ENCODE assay signal across 19 mouse cellular contexts in the genomic region with DNA sequence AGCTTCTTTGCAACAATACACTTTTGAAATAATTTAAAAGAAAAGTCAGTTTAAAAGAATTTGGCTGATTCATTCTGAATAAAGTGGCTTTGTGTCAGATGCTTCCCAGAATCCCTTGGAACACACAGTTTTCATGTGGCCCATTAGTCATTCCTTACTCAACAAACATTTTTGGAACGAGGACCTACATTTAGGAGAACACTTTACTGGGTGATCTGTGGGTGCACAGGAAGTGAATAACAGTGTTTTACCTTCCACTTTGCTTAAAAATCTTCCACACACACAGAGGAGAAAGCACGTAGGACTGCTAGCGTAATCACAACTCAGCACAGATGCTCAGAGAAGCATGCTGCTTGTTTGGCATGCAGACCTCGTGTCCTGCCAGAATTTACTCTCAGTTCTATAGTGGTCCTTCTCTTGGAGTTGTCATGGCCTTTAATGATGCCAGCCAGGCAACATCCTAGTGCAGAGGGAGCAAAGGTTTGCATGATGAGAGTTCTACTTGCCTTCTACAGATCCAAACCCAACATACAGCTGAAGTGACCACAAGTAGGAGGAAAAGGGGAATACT. TPM values are rescaled to one million over a fixed set of nuclear protein-coding genes. Genes with fewer than 3 reads are reported as not detected.
A peak's percentile ranks its signal among the peaks of the same experiment; 100 is the strongest.
DNase-seq lines count a peak whose midpoint lies in the region; TF ChIP-seq lines count a peak whose summit lies in the region.
"Had no signal": no experiment of that assay in that cellular context is flagged by ENCODE, and none has a peak within 500 bp of the region (broad histone marks: within the 10 kb centered on the region; RNA-seq: fewer than 3 reads in every experiment).

No protein-coding gene starts in this region.

- peak overlapping the region; percentile 56 for H3K4me2 ChIP-seq in myocyte (ENCODE audit: low read depth)
- H3K4me2 ChIP-seq: kidney, embryonic 15.5 days; liver, embryonic 12.5 days had no signal

- H3K36me3 ChIP-seq in myocyte (ENCODE audit: control insufficient read depth, insufficient read depth), result peaks cover 16% of the 10 kb centered on the region
- no peaks in the 10 kb centered on the region for H3K36me3 ChIP-seq in kidney, adult 2 months (ENCODE audit: control insufficient read depth, insufficient read depth, low read length)
- H3K36me3 ChIP-seq: kidney, embryonic 15.5 days; liver, embryonic 12.5 days had no signal

- 78% methylated on average over 4 of the region's 4 CpGs for WGBS in kidney, adult 2 months

- peak; percentile 33 to 53 for DNase-seq in cerebellum, postnatal 10 days
- no peak for DNase-seq in cerebellum, adult 9-10 months
- peak; percentile 23 to 34 for DNase-seq in left cerebral cortex, adult 18-20 months (ENCODE audit: low spot score in 2 of 2)
- DNase-seq in left cerebral cortex, adult 11 months (ENCODE audit: low spot score), result no peak
- peak; percentile 29 for DNase-seq in adipocyte (ENCODE audit: low spot score)
- DNase-seq in kidney, adult 2 months, result no peak
- no peak for DNase-seq in cerebellum, adult 11 months
- DNase-seq: B cell, adult 2 months; cerebellum, adult 8-10 months; heart, postnatal 4 days had no signal

- no peaks in the 10 kb centered on the region for H3K4me1 ChIP-seq in kidney, adult 2 months (ENCODE audit: control insufficient read depth, insufficient read depth, low read length)

- no peaks in the 10 kb centered on the region for H3K27me3 ChIP-seq in myocyte (ENCODE audit: control insufficient read depth, insufficient read depth, insufficient read length)
- H3K27me3 ChIP-seq in kidney, adult 2 months (replicated peaks; ENCODE audit: control insufficient read depth, insufficient read depth, low read length), result no peaks in the 10 kb centered on the region
- H3K27me3 ChIP-seq: kidney, embryonic 15.5 days; liver, embryonic 12.5 days had no signal

- no peak overlapping the region for H3ac ChIP-seq in myocyte (ENCODE audit: control insufficient read depth, insufficient read length)

- TF ChIP-seq POLR2A in myocyte (IDR thresholded peaks at IDR 0.05; ENCODE audit: insufficient read length, low read depth), result no peak
- no peak for TF ChIP-seq POLR2A in kidney, adult 2 months (IDR thresholded peaks at IDR 0.05; ENCODE audit: low read depth, low read length)

- TF ChIP-seq CTCF in kidney, adult 2 months (conservative IDR thresholded peaks at IDR 0.05; ENCODE audit: insufficient read depth, insufficient read length, low read depth, low read length), result no peak

- H3K79me2 ChIP-seq in myocyte (ENCODE audit: control insufficient read depth, insufficient read depth), result no peaks in the 10 kb centered on the region

- H3K4me3 ChIP-seq in myocyte, result no peak overlapping the region
- no peak overlapping the region for H3K4me3 ChIP-seq in kidney, adult 2 months (ENCODE audit: insufficient read depth, low read depth, low read length)
- H3K4me3 ChIP-seq: kidney, embryonic 15.5 days; liver, embryonic 12.5 days had no signal

- H3K27ac ChIP-seq in kidney, adult 2 months (ENCODE audit: insufficient read depth, low read depth, low read length), result no peak overlapping the region
- H3K27ac ChIP-seq: kidney, embryonic 15.5 days; liver, embryonic 12.5 days had no signal

TF ChIP-seq in myocyte, 11 proteins besides CTCF, POLR2A, EP300 and RAD21:
- TF ChIP-seq POLR2AphosphoS2 (IDR thresholded peaks at IDR 0.05; ENCODE audit: insufficient read length, low read depth) (no peak), USF1 (IDR thresholded peaks at IDR 0.05; ENCODE audit: low read depth) (no peak), MAX (IDR thresholded peaks at IDR 0.05; ENCODE audit: low read depth) (no peak), TCF12 (IDR thresholded peaks at IDR 0.05; ENCODE audit: insufficient read depth, poor library complexity, severe bottlenecking) (no peak), REST (IDR thresholded peaks at IDR 0.05; ENCODE audit: insufficient read depth, insufficient read length) (no peak), TCF3 (IDR thresholded peaks at IDR 0.05; ENCODE audit: insufficient read length, low read depth) (no peak), CEBPB (IDR thresholded peaks at IDR 0.05; ENCODE audit: insufficient read depth, poor library complexity, severe bottlenecking) (no peak), MYOD1 (IDR thresholded peaks at IDR 0.05; ENCODE audit: control insufficient read depth in 1 of 3, insufficient read length in 2 of 3, low read depth in 2 of 3) (no peak), SRF (IDR thresholded peaks at IDR 0.05; ENCODE audit: control insufficient read depth, insufficient read length, low read depth) (no peak), MYOG (IDR thresholded peaks at IDR 0.05; ENCODE audit: control insufficient read depth in 1 of 3, insufficient read depth in 1 of 3, insufficient read length in 2 of 3, low read depth in 2 of 3) (no peak), E2F4 (IDR thresholded peaks at IDR 0.05; ENCODE audit: insufficient read depth) (no peak)

RNA-seq across cellular contexts. Expression of a gene that starts 1.7 kb away (rescaled TPM):
- not detected for total RNA-seq in left cerebral cortex, adult 18-20 months (2021)
- 0.04 TPM for polyA plus RNA-seq in myocyte (2012; fragmentation: generic; extraction: Trizol)
- polyA plus RNA-seq in kidney, adult 2 months (2012; rRNA removed), result not detected in 2 replicates
- total RNA-seq: ES-E14; gastrocnemius, adult 18-20 months; heart, postnatal 4 days; left cerebral cortex, postnatal 36 days; megakaryocyte-erythroid progenitor cell, adult 5-6 weeks; neutrophil, adult 5-6 weeks had no signal
- polyA plus RNA-seq: kidney, embryonic 15.5 days; liver, embryonic 12.5 days; spleen, adult 2 months had no signal

RNA-seq across cellular contexts. Expression of a gene that starts 17.9 kb away (rescaled TPM):
- 1 to 10 TPM; 5.4 to 6.3 TPM for total RNA-seq in left cerebral cortex, adult 18-20 months (2021)
- polyA plus RNA-seq in myocyte (2012; fragmentation: generic; extraction: Trizol), result 18.7 TPM
- 4.5 and 4.6 TPM in 2 replicates for polyA plus RNA-seq in kidney, adult 2 months (2012; rRNA removed)
- total RNA-seq: megakaryocyte-erythroid progenitor cell, adult 5-6 weeks had no signal

RNA-seq across cellular contexts. Expression of a gene that starts 42.8 kb away (rescaled TPM):
- not detected for total RNA-seq in left cerebral cortex, adult 18-20 months (2021)
- polyA plus RNA-seq in myocyte (2012; fragmentation: generic; extraction: Trizol), result 2.4 TPM
- not detected in 2 replicates for polyA plus RNA-seq in kidney, adult 2 months (2012; rRNA removed)
- total RNA-seq: gastrocnemius, adult 18-20 months; heart, postnatal 4 days; left cerebral cortex, postnatal 36 days; megakaryocyte-erythroid progenitor cell, adult 5-6 weeks; neutrophil, adult 5-6 weeks had no signal
- polyA plus RNA-seq: kidney, embryonic 15.5 days; liver, embryonic 12.5 days; spleen, adult 2 months had no signal

RNA-seq across cellular contexts. Expression of a gene that starts 50.2 kb away (rescaled TPM):
- total RNA-seq in left cerebral cortex, adult 18-20 months (2021), result 10 to 100 TPM; 57.7 to 86.6 TPM
- polyA plus RNA-seq in myocyte (2012; fragmentation: generic; extraction: Trizol), result 10.5 TPM
- polyA plus RNA-seq in kidney, adult 2 months (2012; rRNA removed), result 18.5 and 20.0 TPM in 2 replicates

Comparison
In these comparisons a context has a peak if more than half of its experiments do, and no peak if none do; other contexts are left out.
1. DNase-seq: peak in cerebellum, postnatal 10 days (2 of 2), left cerebral cortex, adult 18-20 months (2 of 2) and adipocyte (single experiment); none in cerebellum, adult 9-10 months (single experiment), left cerebral cortex, adult 11 months (single experiment), kidney, adult 2 months (single experiment) and cerebellum, adult 11 months (single experiment).